Mouse (Mus musculus) left cerebral cortex, postnatal 10 days (tissue): Measurements from ENCODE around the gene Slc30a10. TPM values are rescaled to one million over a fixed set of nuclear protein-coding genes. Genes with fewer than 3 reads are reported as not detected.

Experiments used
- DNase-seq, 2 experiments: peaks; one replicate each; pipeline ENCODE4 v3.0.0; 2021 to 2022; ENCODE audit warnings: low spot score in 2 of 2, mixed read lengths in 1 of 2; ENCODE audit errors: extremely low spot score in 1 of 2
- intact Hi-C: fragments of 180-260 bp; cut with DNase I; formaldehyde crosslinking; loops from one replicate; pipeline ENCODE4 v1.15.1; 2025
- total RNA-seq, 2 experiments: library from RNA; stranded (reverse); gene quantifications; 2 replicates each; pipeline ENCODE4 v1.2.3; 2021

Gene Slc30a10
- total RNA-seq, 2 experiments from 2014 or later = 13.5 to 16.0 TPM

- DNase-seq = peak; percentile 41 to 67
- intact Hi-C loops = loop anchor here (5.0 kb wide), 1 partner anchor 47 kb away; no protein-coding TSS in a partner anchor
These were observed 480 bp downstream of the Slc30a10 start for GRCm38 (mm10) chr1:185454955-185455701.

- intact Hi-C loops = loop anchor here (5.0 kb wide), 1 partner anchor 46 kb away; no protein-coding TSS in a partner anchor
- no peak for DNase-seq
These were observed 1.7 kb downstream of the Slc30a10 start for GRCm38 (mm10) chr1:185456327-185456726.

GRCm38 (mm10) chr1:185460096-185460495 is 5.4 kb downstream of the Slc30a10 start:
- DNase-seq = no peak
- intact Hi-C loops = no loop called here

DNA sequence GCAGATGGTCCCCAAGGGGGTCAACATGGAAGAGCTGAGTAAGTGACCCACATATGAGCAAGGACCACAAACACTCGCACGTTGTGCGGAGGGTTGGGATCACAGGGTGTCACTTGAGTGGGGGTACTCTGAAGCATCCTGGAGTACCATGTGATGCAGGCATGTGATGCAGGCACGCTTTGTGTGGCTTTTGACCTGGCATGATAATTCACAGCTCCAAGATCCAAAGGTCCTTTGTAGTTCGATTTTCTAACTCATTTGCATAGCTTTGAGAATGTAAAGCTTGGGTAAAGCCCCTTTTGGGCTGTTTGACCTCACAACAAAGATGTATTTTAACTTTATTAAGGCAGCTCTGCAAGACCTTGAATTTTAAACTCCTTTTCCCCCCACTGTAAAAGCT is 8.2 kb downstream of the Slc30a10 start:
- intact Hi-C loops = no loop called here
- DNase-seq = no peak

GRCm38 (mm10) chr1:185469551-185470021 is 14.9 kb downstream of the Slc30a10 start:
- intact Hi-C loops = no loop called here
- DNase-seq = no peak

- intact Hi-C loops = no loop called here
- DNase-seq = peak in 1 of 2 experiments; percentile 36
These were observed 17.5 kb downstream of the Slc30a10 start for GRCm38 (mm10) chr1:185472025-185472720.

- intact Hi-C loops = no loop called here
- no peak for DNase-seq
These were observed 18.1 kb downstream of the Slc30a10 start for GRCm38 (mm10) chr1:185472730-185473129.

GRCm38 (mm10) chr1:185473437-185473836 is 18.8 kb downstream of the Slc30a10 start:
- no peak for DNase-seq

GRCm38 (mm10) chr1:185479861-185480260 is 25.2 kb downstream of the Slc30a10 start:
- no peak for DNase-seq
- intact Hi-C loops = no loop called here

More at GRCm38 (mm10) chr1:185473437-185473836, 18.8 kb downstream of the Slc30a10 start:
- intact Hi-C loops = no loop called here

GRCm38 (mm10) chr1:185482001-185482761 is 27.5 kb downstream of the Slc30a10 start:
- intact Hi-C loops = no loop called here
- peak; percentile 23 to 72 for DNase-seq

DNA sequence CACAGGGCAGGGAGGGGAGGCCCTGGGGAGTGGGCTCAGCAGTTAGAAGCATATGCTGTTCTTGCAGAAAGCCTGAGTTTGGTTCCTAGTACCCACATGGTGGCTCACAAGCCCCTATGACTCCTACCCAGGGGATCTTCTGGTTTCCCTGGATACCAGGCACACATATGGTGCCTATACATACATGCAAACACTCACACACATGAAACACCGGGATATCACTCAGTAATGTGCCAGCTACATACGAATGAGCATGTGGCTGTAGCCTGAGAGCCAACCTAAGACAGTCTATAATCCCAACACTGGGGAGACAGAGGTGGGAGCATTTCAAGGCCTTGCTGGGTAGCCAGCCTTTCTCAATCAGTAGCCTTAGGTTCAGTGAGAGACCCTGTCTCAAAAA is 28.1 kb downstream of the Slc30a10 start:
- DNase-seq = no peak
- intact Hi-C loops = no loop called here

DNA sequence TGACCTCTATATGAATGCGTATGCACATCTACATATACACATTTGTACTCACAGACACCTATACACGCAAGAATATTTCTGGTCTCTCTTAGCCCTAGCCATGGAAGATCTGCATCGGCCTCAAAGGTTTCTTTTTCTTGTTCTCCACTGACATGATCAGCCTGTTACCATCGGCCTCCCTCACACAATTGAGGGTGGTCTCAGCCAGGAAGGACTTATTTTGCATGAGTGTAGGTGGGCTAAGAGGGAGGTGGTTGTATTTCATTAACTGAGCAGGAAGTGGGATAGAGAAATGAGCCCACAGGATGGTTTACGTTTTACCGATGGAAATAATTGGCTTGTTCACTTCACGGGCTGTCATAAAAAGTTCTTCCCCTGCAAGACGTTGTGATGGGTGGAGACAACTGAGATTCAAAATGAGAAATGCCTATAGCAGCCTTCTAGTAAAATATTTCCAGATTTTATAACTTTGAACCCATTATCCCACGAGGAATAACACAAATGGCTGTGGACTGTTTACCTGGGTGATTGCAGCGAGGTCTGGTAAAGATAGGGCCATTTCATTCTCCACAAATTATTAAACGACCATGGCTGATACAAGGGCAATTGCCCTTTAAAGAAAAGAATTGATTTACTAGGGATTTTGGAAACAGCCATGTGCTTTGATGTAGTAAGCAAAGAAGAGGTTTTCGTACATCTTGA is 28.9 kb downstream of the Slc30a10 start:
- no peak for DNase-seq
- intact Hi-C loops = no loop called here

DNA sequence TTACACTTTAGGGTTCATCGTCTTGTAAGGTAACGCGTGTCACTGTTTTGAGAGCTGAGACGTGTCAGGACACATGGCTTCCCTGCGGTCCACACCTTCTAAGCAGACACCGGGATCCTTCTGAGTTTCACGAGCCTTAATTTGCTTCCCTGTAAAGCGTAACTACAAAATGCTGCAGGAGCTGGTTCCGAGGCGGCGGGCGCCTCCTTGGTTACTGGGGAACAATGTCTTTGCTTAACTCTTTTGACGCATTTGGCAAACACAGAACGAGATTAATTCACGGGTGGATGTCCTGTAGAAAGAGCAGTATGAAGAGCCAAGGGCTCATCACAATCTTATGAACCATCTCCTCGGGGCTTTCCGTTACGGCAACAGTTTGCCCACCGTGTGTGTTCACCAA is 29.6 kb downstream of the Slc30a10 start:
- intact Hi-C loops = no loop called here
- peak in 1 of 2 experiments; percentile 17 for DNase-seq

- intact Hi-C loops = no loop called here
- DNase-seq = no peak
These were observed 35.2 kb downstream of the Slc30a10 start for GRCm38 (mm10) chr1:185489893-185490292.

- DNase-seq = no peak
- intact Hi-C loops = no loop called here
These were observed 36.0 kb downstream of the Slc30a10 start for GRCm38 (mm10) chr1:185490603-185491002.

GRCm38 (mm10) chr1:185493439-185494034 is 38.9 kb downstream of the Slc30a10 start:
- peak in 1 of 2 experiments; percentile 38 for DNase-seq
- intact Hi-C loops = no loop called here

GRCm38 (mm10) chr1:185496791-185497460 is 42.3 kb downstream of the Slc30a10 start:
- intact Hi-C loops = no loop called here
- DNase-seq = no peak

DNA sequence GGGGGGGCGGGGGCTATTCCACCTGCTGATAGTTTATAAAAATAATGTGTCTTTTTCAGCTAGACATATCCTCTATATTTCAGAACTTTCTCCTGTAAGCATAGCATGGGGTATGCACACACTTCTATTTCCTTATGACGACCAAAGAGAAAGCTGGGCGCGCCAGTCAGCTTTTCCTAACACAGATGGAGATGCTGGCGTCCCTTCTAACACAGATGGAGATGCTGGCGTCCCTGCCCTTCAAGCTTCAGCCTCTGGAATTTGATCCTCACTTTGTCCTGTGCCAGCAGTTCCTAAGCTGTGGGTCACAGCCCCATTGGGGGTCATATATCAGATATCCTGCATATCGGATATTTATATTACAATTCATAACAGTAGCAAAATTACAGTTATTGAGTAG is 46.0 kb downstream of the Slc30a10 start:
- intact Hi-C loops = loop anchor here (5.0 kb wide), 3 partner anchors 43 to 88 kb away; no protein-coding TSS in a partner anchor
- no peak for DNase-seq
